13 mouse cellular contexts compared by ENCODE assay signal in the genomic region with DNA sequence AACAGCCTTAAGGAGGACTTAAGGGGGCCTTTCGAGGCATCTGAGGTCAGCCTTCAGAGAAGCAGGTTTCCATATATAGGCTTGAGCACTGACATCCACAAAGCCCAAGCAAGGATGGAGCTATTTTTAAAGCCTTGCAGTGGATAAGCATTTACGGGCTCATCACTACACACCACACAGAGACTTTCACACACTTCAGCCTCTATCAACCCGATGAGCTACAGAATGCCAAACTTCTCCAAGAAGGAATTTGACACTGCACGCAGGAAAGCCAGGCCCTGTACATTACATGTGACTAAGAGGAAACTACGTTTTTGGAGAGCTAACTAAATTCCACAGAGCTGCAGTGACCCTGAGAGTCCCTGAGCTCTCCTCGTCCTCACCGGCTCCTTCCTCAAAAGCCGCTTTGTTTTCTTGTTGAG. TPM values are rescaled to one million over a fixed set of nuclear protein-coding genes. Genes with fewer than 3 reads are reported as not detected.
A peak's percentile ranks its signal among the peaks of the same experiment; 100 is the strongest.
DNase-seq lines count a peak whose midpoint lies in the region; ATAC-seq and TF ChIP-seq lines count a peak whose summit lies in the region.
"Had no signal": no experiment of that assay in that cellular context is flagged by ENCODE, and none has a peak within 500 bp of the region (broad histone marks: within the 10 kb centered on the region; RNA-seq: fewer than 3 reads in every experiment).

No protein-coding gene starts in this region.

- H3K4me3 ChIP-seq in lung, postnatal 0 days (ENCODE audit: low read depth, low read length): no peak overlapping the region
- no peak overlapping the region for H3K4me3 ChIP-seq in heart, postnatal 0 days (ENCODE audit: low read depth, low read length)
- H3K4me3 ChIP-seq in stomach, embryonic 16.5 days (replicated peaks; ENCODE audit: low read length): no peak overlapping the region
- no peak overlapping the region for H3K4me3 ChIP-seq in kidney, embryonic 14.5 days (ENCODE audit: low read length)
- H3K4me3 ChIP-seq: left cerebral cortex, adult 2 months; liver, embryonic 15.5 days had no signal

- peak; percentile 16 for DNase-seq in embryo, embryonic 11 days
- no peak for DNase-seq in embryo, embryonic 10 days (ENCODE audit: low spot score)
- peak; percentile 49 for DNase-seq in lung, postnatal 0 days (ENCODE audit: low spot score)
- DNase-seq in lung, adult 18-20 months: no peak
- DNase-seq in heart, postnatal 0 days (ENCODE audit: low spot score): peak; percentile 98
- no peak for DNase-seq in right cerebral cortex, postnatal 36 days (ENCODE audit: low spot score in 2 of 2)

- H3K36me3 ChIP-seq in lung, postnatal 0 days (ENCODE audit: insufficient read depth, low read length): 0 out of 2 replicates have a peak, but pooled peaks cover 4% of the 10 kb centered on the region
- H3K36me3 ChIP-seq in heart, postnatal 0 days (replicated peaks; ENCODE audit: control insufficient read depth, insufficient read depth, low read length): peaks cover 48% of the 10 kb centered on the region
- H3K36me3 ChIP-seq in stomach, embryonic 16.5 days (ENCODE audit: control insufficient read depth, insufficient read depth, low read length): no peaks in the 10 kb centered on the region
- no peaks in the 10 kb centered on the region for H3K36me3 ChIP-seq in kidney, embryonic 14.5 days (ENCODE audit: control insufficient read depth, insufficient read depth, low read length)

- H3K9me3 ChIP-seq in lung, postnatal 0 days (ENCODE audit: low read length): no peaks in the 10 kb centered on the region
- H3K9me3 ChIP-seq in heart, postnatal 0 days (replicated peaks; ENCODE audit: control insufficient read depth, low read length): no peaks in the 10 kb centered on the region
- no peaks in the 10 kb centered on the region for H3K9me3 ChIP-seq in stomach, embryonic 16.5 days (replicated peaks; ENCODE audit: control insufficient read depth, low read length)
- no peaks in the 10 kb centered on the region for H3K9me3 ChIP-seq in kidney, embryonic 14.5 days (ENCODE audit: control insufficient read depth, low read length)
- H3K9me3 ChIP-seq: G1E; liver, embryonic 15.5 days had no signal

- WGBS in lung, postnatal 0 days: 18% methylated on average over 8 of the region's 8 CpGs
- WGBS in heart, postnatal 0 days: 5% methylated on average over 8 of the region's 8 CpGs
- 27% methylated on average over 8 of the region's 8 CpGs for WGBS in stomach, embryonic 16.5 days
- 62% methylated on average over 8 of the region's 8 CpGs for WGBS in kidney, embryonic 14.5 days

- TF ChIP-seq CTCF in lung, postnatal 0 days (IDR thresholded peaks at IDR 0.05): no peak
- TF ChIP-seq CTCF in heart, postnatal 0 days (IDR thresholded peaks at IDR 0.05; ENCODE audit: low read depth): no peak

- no peak overlapping the region for H3K9ac ChIP-seq in lung, postnatal 0 days (replicated peaks; ENCODE audit: low read depth)
- 0 out of 2 replicates have a peak overlapping the region, but pooled peaks have one; percentile 36 for H3K9ac ChIP-seq in heart, postnatal 0 days (replicated peaks; ENCODE audit: low read depth, low read length)
- H3K9ac ChIP-seq in stomach, embryonic 16.5 days (ENCODE audit: low read length): no peak overlapping the region
- H3K9ac ChIP-seq in kidney, embryonic 14.5 days (ENCODE audit: low read depth, low read length): no peak overlapping the region
- H3K9ac ChIP-seq: liver, embryonic 15.5 days had no signal

- no peak for TF ChIP-seq EP300 in lung, postnatal 0 days (IDR thresholded peaks at IDR 0.05)
- peak; percentile 92 for TF ChIP-seq EP300 in heart, postnatal 0 days (IDR thresholded peaks at IDR 0.05; ENCODE audit: low read depth)

- H3K4me1 ChIP-seq in lung, postnatal 0 days (ENCODE audit: insufficient read depth, low read depth, low read length): peaks cover 28% of the 10 kb centered on the region
- peaks cover 44% of the 10 kb centered on the region for H3K4me1 ChIP-seq in heart, postnatal 0 days (ENCODE audit: control insufficient read depth, insufficient read depth)
- peaks cover 30% of the 10 kb centered on the region for H3K4me1 ChIP-seq in stomach, embryonic 16.5 days (ENCODE audit: control insufficient read depth, insufficient read depth, low read length)
- H3K4me1 ChIP-seq in kidney, embryonic 14.5 days (ENCODE audit: control insufficient read depth, insufficient read depth, low read length): peaks cover 9% of the 10 kb centered on the region

- 0 out of 2 replicates have a peak overlapping the region, but pooled peaks have one; percentile 54 for H3K27ac ChIP-seq in lung, postnatal 0 days (ENCODE audit: low read length)
- H3K27ac ChIP-seq in heart, postnatal 0 days (ENCODE audit: low read depth): peak overlapping the region; percentile 94
- H3K27ac ChIP-seq in stomach, embryonic 16.5 days (ENCODE audit: low read length): peak overlapping the region; percentile 78
- H3K27ac ChIP-seq in kidney, embryonic 14.5 days (ENCODE audit: low read depth, low read length): no peak overlapping the region
- H3K27ac ChIP-seq: kidney, postnatal 0 days; left cerebral cortex, adult 2 months; liver, embryonic 15.5 days had no signal

- ATAC-seq in lung, postnatal 0 days: peak; percentile 32
- peak; percentile 90 for ATAC-seq in heart, postnatal 0 days (ENCODE audit: insufficient read depth, low read depth)
- ATAC-seq in stomach, embryonic 16.5 days (ENCODE audit: insufficient read depth, low FRiP score): peak; percentile 43; the same call in 1 of the 2 replicates
- no peak for ATAC-seq in kidney, embryonic 14.5 days (ENCODE audit: low FRiP score, low TSS enrichment)
- ATAC-seq: forebrain, embryonic 16.5 days had no signal

- H3K4me2 ChIP-seq in lung, postnatal 0 days (replicated peaks; ENCODE audit: low read depth, low read length): no peak overlapping the region
- H3K4me2 ChIP-seq in heart, postnatal 0 days (ENCODE audit: low read depth, low read length): no peak overlapping the region
- H3K4me2 ChIP-seq in stomach, embryonic 16.5 days (ENCODE audit: low read depth, low read length): no peak overlapping the region
- no peak overlapping the region for H3K4me2 ChIP-seq in kidney, embryonic 14.5 days (replicated peaks; ENCODE audit: low read depth, low read length)
- H3K4me2 ChIP-seq: liver, embryonic 15.5 days had no signal

- H3K27me3 ChIP-seq in lung, postnatal 0 days (replicated peaks; ENCODE audit: insufficient read depth, low read length): no peaks in the 10 kb centered on the region
- H3K27me3 ChIP-seq in heart, postnatal 0 days (ENCODE audit: control insufficient read depth, insufficient read depth, low read length): no peaks in the 10 kb centered on the region
- no peaks in the 10 kb centered on the region for H3K27me3 ChIP-seq in stomach, embryonic 16.5 days (ENCODE audit: control insufficient read depth, insufficient read depth, low read length)
- no peaks in the 10 kb centered on the region for H3K27me3 ChIP-seq in kidney, embryonic 14.5 days (ENCODE audit: control insufficient read depth, insufficient read depth, low read length)
- H3K27me3 ChIP-seq: liver, embryonic 15.5 days had no signal

RNA-seq across cellular contexts. Expression of a gene that starts 55.6 kb away (rescaled TPM):
- polyA plus RNA-seq in lung, postnatal 0 days (2015; fragmentation: Nextera tagmentation; extraction: Ambion mirVana): 228 and 262 TPM in 2 replicates
- 231 and 250 TPM in 2 replicates for total RNA-seq in heart, postnatal 0 days (2014; rRNA removed; ENCODE audit: low replicate concordance)
- polyA plus RNA-seq in heart, postnatal 0 days (2015; fragmentation: Nextera tagmentation; extraction: Ambion mirVana): 438 and 547 TPM in 2 replicates
- 46.5 and 55.0 TPM in 2 replicates for polyA plus RNA-seq in stomach, embryonic 16.5 days (2015; fragmentation: Nextera tagmentation; extraction: Ambion mirVana)
- polyA plus RNA-seq in kidney, embryonic 14.5 days (2014; fragmentation: Nextera tagmentation; extraction: Ambion mirVana): 20.1 and 31.8 TPM in 2 replicates

Comparison
In these comparisons a context has a peak if more than half of its experiments do, and no peak if none do; other contexts are left out.
1. DNase-seq: peak in embryo, embryonic 11 days (single experiment), lung, postnatal 0 days (single experiment) and heart, postnatal 0 days (single experiment); none in embryo, embryonic 10 days (single experiment), lung, adult 18-20 months (0 of 2) and right cerebral cortex, postnatal 36 days (0 of 2).